Mouse (Mus musculus) lung, adult 2 months (tissue): Measurements from ENCODE around the gene Lhx4.

Source experiments
- CTCF ChIP-seq: fragments of 200-500 bp; IDR thresholded peaks from 2 replicates; pipeline ENCODE4 v1.5.1; 2011; ENCODE audit warnings: mild to moderate bottlenecking, low read length, control low read depth; ENCODE audit not compliant: insufficient read depth
- POLR2A ChIP-seq: fragments of 200-500 bp; IDR thresholded peaks from 2 replicates; pipeline ENCODE4 v1.6.1; 2011; ENCODE audit warnings: low read depth, mild to moderate bottlenecking, control low read depth, low read length, borderline replicate concordance; ENCODE audit errors: extremely low read depth

DNA sequence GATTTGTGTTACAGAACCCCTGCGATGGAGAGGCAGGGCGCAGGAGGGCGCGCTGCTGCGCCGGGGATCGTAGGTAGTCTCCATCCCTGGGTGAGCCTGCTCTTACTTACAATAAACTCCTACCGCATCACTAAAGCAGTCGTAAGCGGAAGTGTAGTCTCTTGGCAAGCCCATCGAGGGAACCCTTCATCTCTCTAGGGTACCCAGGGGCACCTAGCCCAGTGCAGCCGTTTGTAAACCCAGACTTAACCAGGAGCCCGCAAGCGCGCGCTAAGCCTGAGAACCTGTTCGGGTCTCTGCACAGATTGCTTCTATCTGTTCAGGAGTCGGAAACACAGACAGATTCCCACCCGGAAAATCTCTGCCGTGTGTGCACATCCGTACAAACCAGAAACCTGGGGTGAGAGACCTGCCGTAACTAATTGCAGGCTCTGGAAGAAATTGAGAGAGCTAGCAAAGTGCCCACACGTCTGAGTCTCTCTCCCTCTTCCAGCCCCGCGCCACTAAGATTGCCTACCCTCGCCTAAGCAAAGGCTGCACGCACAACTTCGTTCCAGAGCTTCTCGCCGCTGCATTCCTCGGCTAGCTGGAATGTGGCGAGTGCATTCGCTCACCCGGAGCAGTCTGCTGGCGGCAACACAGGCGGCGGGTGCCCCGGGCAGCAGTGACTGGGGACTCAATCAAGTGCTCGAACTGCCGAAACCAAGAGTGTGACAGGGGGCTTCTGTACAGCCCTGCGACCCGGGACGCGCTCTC, 10.7 kb downstream of the Lhx4 start:
- TF ChIP-seq POLR2A (no peak), CTCF (no peak)
